Mouse (Mus musculus): ENCODE data around the gene A430078G23Rik.
A peak's percentile ranks its signal among the peaks of the same experiment; 100 is the strongest.
"Not testable (repeated sequence)": the region's sequence is repeated elsewhere in the genome, so short reads cannot be mapped to it uniquely, and the experiment has no call there.

Gene A430078G23Rik

DNA sequence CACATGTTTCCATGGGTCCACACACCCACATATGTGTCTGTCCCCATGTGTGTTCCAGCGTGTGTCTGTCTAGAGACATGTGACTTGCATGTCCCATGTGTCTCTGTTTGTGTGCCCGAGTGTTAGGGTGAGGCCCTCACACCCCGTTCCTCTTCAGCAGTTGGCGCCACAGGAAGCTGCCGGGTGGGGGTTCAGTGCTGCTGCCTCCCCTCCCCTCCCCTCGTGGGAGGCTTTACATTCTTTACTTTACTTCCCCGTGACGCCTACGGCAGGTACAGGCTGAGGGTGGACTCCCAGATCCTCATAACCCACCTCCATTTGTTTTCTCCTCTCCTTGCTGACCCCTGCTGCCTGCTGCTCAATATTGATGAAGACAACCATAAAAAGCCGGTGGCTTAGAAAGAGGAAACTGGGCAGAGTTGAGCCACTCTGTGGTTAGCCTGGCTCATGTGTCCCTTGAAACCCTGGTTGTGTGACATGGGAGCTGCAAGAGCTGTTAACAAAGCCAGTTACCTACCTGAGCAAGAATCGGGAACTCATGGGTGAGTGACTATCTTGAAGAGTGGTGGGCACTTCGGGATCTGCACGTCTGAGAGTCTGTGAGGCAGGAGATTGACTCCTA, at the start of gene A430078G23Rik:
TSS of gene A430078G23Rik (plus strand) at position 227 of the 622 bp plus-strand sequence.
- DNase-seq = no peak

GRCm38 (mm10) chr8:3308205-3308800, 44.9 kb upstream of the A430078G23Rik start:
- DNase-seq = not testable (repeated sequence)

- DNase-seq = no peak
Measured at GRCm38 (mm10) chr8:3309636-3310035, 43.6 kb upstream of the A430078G23Rik start.

DNA sequence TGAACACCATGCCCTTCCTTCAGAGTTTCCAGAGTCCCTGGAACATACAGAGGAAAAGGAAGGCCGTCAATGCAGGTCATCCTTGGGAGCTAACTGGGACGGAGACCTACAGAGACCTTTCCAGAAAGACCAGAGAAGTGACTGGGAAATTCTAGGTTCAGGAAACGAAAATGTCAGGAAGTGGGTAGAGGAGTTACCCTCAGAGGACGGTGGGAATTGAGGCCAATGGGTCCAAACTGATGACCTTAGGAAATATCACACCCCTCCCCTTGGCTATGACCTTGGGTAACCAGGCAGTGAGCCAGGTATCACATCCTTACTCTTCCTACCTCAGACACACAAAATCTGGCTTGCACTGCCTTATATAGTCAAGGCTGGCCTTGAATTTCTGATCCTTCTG, 41.7 kb upstream of the A430078G23Rik start:
- DNase-seq = no peak

DNA sequence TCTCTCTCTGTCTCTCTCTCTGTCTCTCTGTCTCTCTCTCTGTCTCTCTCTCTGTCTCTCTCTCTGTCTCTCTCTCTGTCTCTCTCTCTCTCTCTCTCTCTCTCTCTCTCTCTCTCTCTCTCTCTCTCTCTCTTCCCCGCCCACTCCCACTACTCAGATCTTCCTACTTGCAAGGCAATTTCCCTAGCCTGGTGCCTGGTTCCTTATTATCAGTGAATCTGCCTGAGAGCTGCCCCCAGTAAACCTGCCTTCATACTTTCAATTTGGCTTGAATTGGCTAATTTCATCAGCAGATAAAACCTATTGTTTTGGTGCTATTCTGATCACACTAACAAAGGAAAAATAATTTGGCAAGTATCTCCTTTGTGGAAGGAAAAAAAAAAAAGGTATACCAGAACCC, 39.8 kb upstream of the A430078G23Rik start:
- DNase-seq = not testable (repeated sequence)

- DNase-seq = no peak
Measured at GRCm38 (mm10) chr8:3313843-3314242, 39.4 kb upstream of the A430078G23Rik start.

DNA sequence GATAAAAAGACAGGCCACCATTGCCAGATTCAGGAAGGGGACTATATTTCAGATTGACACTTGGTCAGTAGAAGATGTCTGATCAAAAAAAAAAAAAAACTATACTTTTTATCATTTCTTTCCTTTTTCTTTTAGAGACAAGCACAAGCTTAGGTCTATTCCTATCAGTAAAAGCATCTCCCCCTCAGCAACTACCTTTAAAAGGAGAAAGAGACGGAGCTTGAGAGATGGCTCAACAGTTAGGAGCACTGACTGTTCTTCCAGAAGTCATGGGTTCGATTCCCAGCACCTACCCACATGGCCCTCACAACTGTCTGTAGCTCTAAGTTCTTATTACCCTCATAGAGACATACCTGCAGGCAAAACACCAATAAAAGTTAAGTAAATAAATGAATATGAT, 38.9 kb upstream of the A430078G23Rik start:
- no peak for DNase-seq

- no peak for DNase-seq
Measured at GRCm38 (mm10) chr8:3316585-3316984, 36.6 kb upstream of the A430078G23Rik start.

GRCm38 (mm10) chr8:3319267-3319666, 33.9 kb upstream of the A430078G23Rik start:
- not testable (repeated sequence) for DNase-seq

DNA sequence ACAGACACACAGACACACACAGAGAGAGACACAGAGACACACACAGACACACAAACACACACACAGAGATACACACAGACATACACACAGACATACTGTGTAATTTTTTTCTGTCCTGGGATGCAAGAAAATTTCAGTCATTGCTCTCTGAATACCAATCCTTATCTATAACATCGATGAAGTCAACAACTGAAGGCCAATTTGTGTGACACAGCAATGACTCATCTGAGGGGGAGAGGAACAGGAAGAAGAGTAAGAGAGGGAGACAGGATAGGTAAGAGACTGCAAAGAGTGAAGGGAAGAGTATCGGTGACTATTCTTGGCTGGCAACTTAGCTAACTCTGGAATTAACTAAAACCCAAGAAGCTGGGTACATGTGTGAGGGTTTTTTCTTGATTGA, 29.0 kb upstream of the A430078G23Rik start:
- no peak for DNase-seq

DNA sequence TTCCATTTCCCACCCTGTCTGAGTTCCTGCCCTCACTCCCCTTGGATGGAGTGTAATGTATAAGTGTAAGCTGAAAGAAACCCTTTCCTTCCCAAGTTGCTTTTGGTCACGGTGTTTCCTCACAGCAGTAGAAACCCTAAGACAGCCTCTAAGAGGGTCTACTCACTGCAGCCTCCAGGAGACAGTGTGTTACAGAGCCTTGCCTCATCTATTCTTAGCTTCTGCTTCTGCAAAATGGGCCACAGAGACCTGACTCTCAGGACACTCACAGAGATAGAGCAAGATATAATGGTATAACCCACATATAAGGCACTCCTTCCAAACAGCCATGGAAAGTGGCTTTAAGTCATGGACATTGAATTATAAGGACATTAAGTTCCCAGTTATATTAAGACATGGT, 26.2 kb upstream of the A430078G23Rik start:
- no peak for DNase-seq

GRCm38 (mm10) chr8:3327538-3328245, 25.5 kb upstream of the A430078G23Rik start:
- DNase-seq = peak; percentile 26 to 46

GRCm38 (mm10) chr8:3330662-3331061, 22.6 kb upstream of the A430078G23Rik start:
- DNase-seq = peak; percentile 47 to 70

DNA sequence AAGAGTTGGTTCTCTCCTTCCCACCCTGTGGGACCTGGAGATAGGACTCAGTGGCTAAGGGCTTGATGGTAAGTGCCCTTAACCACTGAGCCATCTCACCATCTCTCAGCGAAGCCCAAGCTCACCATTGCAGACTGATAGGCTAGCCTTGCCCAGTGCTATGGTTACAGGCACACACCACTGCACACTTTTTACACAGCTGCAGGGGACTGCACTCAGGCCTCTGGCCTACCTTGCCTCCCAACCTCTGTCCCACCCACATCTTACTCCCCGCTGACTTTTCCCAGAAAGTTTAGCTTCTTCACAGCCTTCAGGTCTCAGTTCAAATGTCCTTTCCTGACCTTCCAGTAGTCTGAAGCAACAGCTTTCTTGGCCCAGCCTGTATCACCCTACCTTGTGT, 21.5 kb upstream of the A430078G23Rik start:
- DNase-seq = no peak

- DNase-seq = no peak
Measured at GRCm38 (mm10) chr8:3335881-3336280, 17.3 kb upstream of the A430078G23Rik start.

DNA sequence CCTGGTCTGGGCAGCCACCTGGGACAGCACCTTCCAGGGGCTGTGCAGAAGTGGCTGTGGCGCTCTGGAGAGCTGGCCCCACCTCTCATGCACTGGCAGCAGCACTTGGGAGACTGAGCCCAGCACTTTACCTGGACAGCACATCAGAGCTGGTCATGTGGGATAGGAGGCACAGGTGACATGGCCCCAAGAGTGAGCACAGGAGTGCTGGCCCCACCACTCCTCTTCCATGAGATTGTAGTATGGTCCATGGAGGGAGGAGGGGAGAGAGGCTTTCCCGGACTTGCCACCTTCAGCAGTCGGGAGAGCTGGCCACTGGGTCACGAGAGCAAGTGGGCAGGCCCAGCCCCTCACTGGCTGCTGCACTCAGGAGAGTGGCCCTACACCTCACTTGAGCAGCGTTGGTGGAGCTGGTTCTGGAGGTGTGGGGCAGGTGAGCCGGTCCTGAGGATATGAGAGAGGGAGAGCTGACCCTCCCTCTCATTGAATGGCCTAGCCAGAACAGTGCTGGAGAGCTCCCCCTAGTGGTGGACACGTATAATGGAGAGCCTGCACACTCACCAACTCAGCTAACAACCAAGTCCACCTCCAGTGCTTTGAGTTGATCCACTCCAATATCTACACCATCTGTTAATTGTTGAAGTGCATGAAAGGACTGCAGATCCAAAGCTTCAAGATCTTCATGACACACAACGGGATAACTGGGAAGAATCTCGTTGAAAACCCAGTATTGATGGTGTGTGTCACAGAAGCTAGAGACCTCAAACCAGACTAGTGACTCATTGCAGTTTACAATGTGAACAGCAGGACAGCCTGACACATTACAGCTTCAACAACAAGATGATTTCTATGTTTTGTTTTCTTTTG, 16.3 kb upstream of the A430078G23Rik start:
- DNase-seq = peak; percentile 40 to 60

- DNase-seq = not testable (repeated sequence)
Measured at GRCm38 (mm10) chr8:3337525-3337824, 15.7 kb upstream of the A430078G23Rik start.

GRCm38 (mm10) chr8:3337971-3338370, 15.2 kb upstream of the A430078G23Rik start:
- DNase-seq = no peak

DNA sequence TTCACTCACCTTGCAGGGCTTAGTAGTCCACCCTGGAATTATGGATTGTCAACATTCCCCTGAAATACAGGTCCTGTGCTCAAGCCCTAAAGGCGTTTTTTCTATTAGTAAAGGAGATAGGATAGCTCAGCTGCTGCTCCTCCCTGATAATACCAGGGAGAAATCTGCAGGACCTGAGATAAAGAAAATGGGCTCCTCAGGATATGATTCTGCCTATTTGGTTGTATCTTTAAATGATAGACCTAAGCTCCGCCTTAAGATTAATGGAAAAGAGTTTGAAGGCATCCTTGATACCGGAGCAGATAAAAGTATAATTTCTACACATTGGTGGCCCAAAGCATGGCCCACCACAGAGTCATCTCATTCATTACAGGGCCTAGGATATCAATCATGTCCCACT, 12.5 kb upstream of the A430078G23Rik start:
- not testable (repeated sequence) for DNase-seq

- DNase-seq = no peak
Measured at GRCm38 (mm10) chr8:3345337-3345736, 7.9 kb upstream of the A430078G23Rik start.

GRCm38 (mm10) chr8:3346691-3347413, 6.4 kb upstream of the A430078G23Rik start:
- no peak for DNase-seq

DNA sequence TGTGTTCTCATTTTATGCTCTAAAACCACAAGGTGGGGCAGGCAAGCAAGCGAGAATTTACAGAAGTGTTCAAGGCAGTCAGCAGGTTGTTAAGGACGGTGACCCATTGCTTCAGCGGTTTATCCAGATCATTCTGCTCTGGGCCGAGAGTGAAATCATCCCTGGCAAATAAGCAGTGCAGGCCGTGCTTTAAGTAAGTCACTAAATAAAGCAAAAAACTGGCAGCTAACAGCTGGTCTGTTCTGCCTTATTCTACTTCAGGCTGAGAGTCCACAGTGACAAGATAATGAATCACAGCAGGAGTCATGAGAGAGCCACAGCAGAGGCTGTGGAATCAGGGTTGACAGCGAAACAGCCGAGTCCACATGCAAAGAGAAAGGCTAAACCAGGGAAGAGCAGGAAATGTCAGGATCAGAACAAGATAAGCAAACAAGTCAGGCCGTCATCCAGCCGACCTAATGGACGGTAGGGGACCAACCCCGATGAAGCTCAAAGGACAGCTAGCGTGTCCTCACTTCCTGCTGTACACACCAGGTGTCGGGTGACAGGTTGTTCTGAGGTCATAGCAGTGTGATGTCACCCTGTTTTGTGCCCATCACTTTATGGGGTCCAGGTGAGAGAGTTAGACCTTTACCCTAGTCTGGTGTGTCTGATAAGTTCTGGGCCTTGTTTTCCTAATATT, 4.9 kb upstream of the A430078G23Rik start:
- no peak for DNase-seq

Measured in kidney, postnatal 25 days (tissue).